23 mouse cellular contexts compared by ENCODE assay signal in genomic region chr8:94892917-94893316, GRCm38 (mm10). TPM values are rescaled to one million over a fixed set of nuclear protein-coding genes. Genes with fewer than 3 reads are reported as not detected.
A peak's percentile ranks its signal among the peaks of the same experiment; 100 is the strongest.
DNase-seq lines count a peak whose midpoint lies in the region; ATAC-seq and TF ChIP-seq lines count a peak whose summit lies in the region.
"Had no signal": no experiment of that assay in that cellular context is flagged by ENCODE, and none has a peak within 500 bp of the region (broad histone marks: within the 10 kb centered on the region; RNA-seq: fewer than 3 reads in every experiment).

No protein-coding gene starts in this region.

- peak; percentile 61 for ATAC-seq in heart, embryonic 16.5 days (replicated peaks; ENCODE audit: extremely low read depth, insufficient read depth, low FRiP score)
- ATAC-seq in liver, embryonic 13.5 days (ENCODE audit: low read depth), result no peak; the same call in 1 of the 2 replicates
- ATAC-seq in liver, postnatal 0 days, result no peak
- ATAC-seq: CD4-positive, CD25-positive, alpha-beta regulatory T cell, adult 4 months; forebrain, embryonic 16.5 days; hindbrain, postnatal 0 days; Patski had no signal

- H3K4me2 ChIP-seq in heart, embryonic 16.5 days (ENCODE audit: low read depth, low read length), result no peak overlapping the region
- H3K4me2 ChIP-seq in liver, embryonic 13.5 days, result no peak overlapping the region
- H3K4me2 ChIP-seq in liver, postnatal 0 days (ENCODE audit: low read depth, low read length), result no peak overlapping the region
- H3K4me2 ChIP-seq: embryonic facial prominence, embryonic 15.5 days had no signal

- H3K27me3 ChIP-seq in heart, embryonic 16.5 days (ENCODE audit: control insufficient read depth, insufficient read depth, low read length), result no peaks in the 10 kb centered on the region
- H3K27me3 ChIP-seq in liver, embryonic 13.5 days, result peaks cover 34% of the 10 kb centered on the region
- no peaks in the 10 kb centered on the region for H3K27me3 ChIP-seq in liver, postnatal 0 days (ENCODE audit: insufficient read depth, low read length)
- H3K27me3 ChIP-seq in embryonic facial prominence, embryonic 10.5 days (replicated peaks; ENCODE audit: low read depth, poor library complexity, severe bottlenecking), result peaks cover 10% of the 10 kb centered on the region; the same call in 1 of the 2 replicates
- H3K27me3 ChIP-seq: embryonic facial prominence, embryonic 15.5 days; Patski had no signal

- no peak overlapping the region for H3K4me3 ChIP-seq in heart, embryonic 16.5 days (ENCODE audit: low read length)
- H3K4me3 ChIP-seq in liver, embryonic 13.5 days (replicated peaks), result no peak overlapping the region
- H3K4me3 ChIP-seq in liver, postnatal 0 days (ENCODE audit: low read depth, low read length), result no peak overlapping the region
- H3K4me3 ChIP-seq in embryonic facial prominence, embryonic 10.5 days, result no peak overlapping the region
- H3K4me3 ChIP-seq: embryonic facial prominence, embryonic 15.5 days; midbrain, embryonic 10.5 days had no signal

- intact Hi-C loops in heart, postnatal 10 days (cut with DNase I), result no loop called here

- WGBS in heart, embryonic 16.5 days, result 24% methylated on average over 2 of the region's 2 CpGs
- WGBS in liver, embryonic 13.5 days (ENCODE audit: insufficient replicate concordance), result 33% methylated on average over 2 of the region's 2 CpGs
- 40% methylated on average over 2 of the region's 2 CpGs for WGBS in liver, postnatal 0 days (ENCODE audit: insufficient replicate concordance)
- 42% methylated on average over 2 of the region's 2 CpGs for WGBS in embryonic facial prominence, embryonic 10.5 days

- peak; percentile 51 for DNase-seq in embryo, embryonic 10 days (ENCODE audit: low spot score)
- DNase-seq in embryo, embryonic 11 days, result no peak
- DNase-seq in heart, postnatal 10 days, result no peak
- DNase-seq in liver, embryonic 13.5 days, result no peak
- DNase-seq in liver, postnatal 0 days, result no peak
- DNase-seq in embryonic facial prominence, embryonic 10.5 days (ENCODE audit: low spot score), result peak; percentile 30
- DNase-seq in adrenal gland, postnatal 10 days, result no peak
- DNase-seq: adrenal gland, adult 8-10 months; cerebellum, adult 9-11 months; gastrocnemius, postnatal 25 days; kidney, adult 9 months; right cerebral cortex, postnatal 14 days; spleen, adult 18-20 months had no signal

- TF ChIP-seq EP300 in liver, postnatal 0 days (IDR thresholded peaks at IDR 0.05; ENCODE audit: low read depth), result no peak

- peaks cover 6% of the 10 kb centered on the region; the same call in 1 of the 2 replicates for H3K4me1 ChIP-seq in heart, embryonic 16.5 days (ENCODE audit: control insufficient read depth, insufficient read depth, low read length)
- H3K4me1 ChIP-seq in liver, embryonic 13.5 days (replicated peaks), result peaks cover 58% of the 10 kb centered on the region
- H3K4me1 ChIP-seq in liver, postnatal 0 days (ENCODE audit: insufficient read depth), result peaks cover 8% of the 10 kb centered on the region
- peaks cover 36% of the 10 kb centered on the region for H3K4me1 ChIP-seq in embryonic facial prominence, embryonic 10.5 days
- H3K4me1 ChIP-seq: midbrain, embryonic 10.5 days had no signal

- no peaks in the 10 kb centered on the region for H3K9me3 ChIP-seq in heart, embryonic 16.5 days (replicated peaks; ENCODE audit: control insufficient read depth, low read length)
- no peaks in the 10 kb centered on the region for H3K9me3 ChIP-seq in liver, embryonic 13.5 days (replicated peaks)
- H3K9me3 ChIP-seq in liver, postnatal 0 days (ENCODE audit: low read length), result no peaks in the 10 kb centered on the region
- H3K9me3 ChIP-seq in embryonic facial prominence, embryonic 10.5 days, result no peaks in the 10 kb centered on the region
- H3K9me3 ChIP-seq: embryonic facial prominence, embryonic 15.5 days; midbrain, embryonic 10.5 days had no signal

- H3K36me3 ChIP-seq in heart, embryonic 16.5 days (ENCODE audit: control insufficient read depth, insufficient read depth), result no peaks in the 10 kb centered on the region
- no peaks in the 10 kb centered on the region for H3K36me3 ChIP-seq in liver, embryonic 13.5 days
- H3K36me3 ChIP-seq in liver, postnatal 0 days (replicated peaks; ENCODE audit: insufficient read depth, low read length), result no peaks in the 10 kb centered on the region
- H3K36me3 ChIP-seq in embryonic facial prominence, embryonic 10.5 days (replicated peaks), result no peaks in the 10 kb centered on the region
- H3K36me3 ChIP-seq: embryonic facial prominence, embryonic 15.5 days; midbrain, embryonic 10.5 days had no signal

- H3K27ac ChIP-seq in heart, embryonic 16.5 days (ENCODE audit: low read length), result peak overlapping the region; percentile 51
- H3K27ac ChIP-seq in liver, embryonic 13.5 days, result no peak overlapping the region
- H3K27ac ChIP-seq in liver, postnatal 0 days (ENCODE audit: low read depth), result no peak overlapping the region
- H3K27ac ChIP-seq in embryonic facial prominence, embryonic 10.5 days (replicated peaks), result peak overlapping the region; percentile 40; the same call in 1 of the 2 replicates
- H3K27ac ChIP-seq: embryonic facial prominence, embryonic 15.5 days; hindbrain, postnatal 0 days; midbrain, embryonic 10.5 days had no signal

- H3K9ac ChIP-seq in heart, embryonic 16.5 days (ENCODE audit: low read length), result no peak overlapping the region
- 0 out of 2 replicates have a peak overlapping the region, but pooled peaks have one; percentile 1 for H3K9ac ChIP-seq in liver, embryonic 13.5 days
- H3K9ac ChIP-seq in liver, postnatal 0 days (replicated peaks), result no peak overlapping the region
- H3K9ac ChIP-seq: embryonic facial prominence, embryonic 15.5 days had no signal

- TF ChIP-seq CTCF in liver, postnatal 0 days (IDR thresholded peaks at IDR 0.05; ENCODE audit: low read depth), result no peak

RNA-seq across cellular contexts. Expression of gene Dok4, which starts 16.8 kb away (rescaled TPM):
- polyA plus RNA-seq in heart, embryonic 16.5 days (2015; fragmentation: Nextera tagmentation; extraction: Ambion mirVana), result 28.9 and 33.7 TPM in 2 replicates
- 10 to 100 TPM; 34.2 to 44.2 TPM for total RNA-seq in heart, postnatal 10 days (2021)
- 9.3 and 9.8 TPM in 2 replicates for polyA plus RNA-seq in liver, embryonic 13.5 days (2015; fragmentation: Nextera tagmentation; extraction: Ambion mirVana)
- 3.5 and 4.5 TPM in 2 replicates for polyA plus RNA-seq in liver, postnatal 0 days (2015; fragmentation: Nextera tagmentation; extraction: Ambion mirVana)
- polyA plus RNA-seq in embryonic facial prominence, embryonic 10.5 days (2016; fragmentation: Nextera tagmentation; extraction: Ambion mirVana), result 16.3 and 16.8 TPM in 2 replicates
- 10 to 100 TPM; 26.3 to 26.7 TPM for total RNA-seq in adrenal gland, postnatal 10 days (2021)

RNA-seq across cellular contexts. Expression of gene Ccdc102a, which starts 25.0 kb away (rescaled TPM):
- 17.4 and 19.8 TPM in 2 replicates for polyA plus RNA-seq in heart, embryonic 16.5 days (2015; fragmentation: Nextera tagmentation; extraction: Ambion mirVana)
- total RNA-seq in heart, postnatal 10 days (2021), result 10 to 100 TPM; 15.3 to 16.0 TPM
- 3.5 TPM in 2 replicates for polyA plus RNA-seq in liver, embryonic 13.5 days (2015; fragmentation: Nextera tagmentation; extraction: Ambion mirVana)
- 1.3 and 1.5 TPM in 2 replicates for polyA plus RNA-seq in liver, postnatal 0 days (2015; fragmentation: Nextera tagmentation; extraction: Ambion mirVana)
- 23.0 and 24.1 TPM in 2 replicates for polyA plus RNA-seq in embryonic facial prominence, embryonic 10.5 days (2016; fragmentation: Nextera tagmentation; extraction: Ambion mirVana)
- 10 to 100 TPM; 11.0 to 11.7 TPM for total RNA-seq in adrenal gland, postnatal 10 days (2021)
- polyA plus RNA-seq: CD4-positive, CD25-positive, alpha-beta regulatory T cell, adult 4 months had no signal

RNA-seq across cellular contexts. Expression of gene Adgrg5, which starts 30.6 kb away (rescaled TPM):
- polyA plus RNA-seq in heart, embryonic 16.5 days (2015; fragmentation: Nextera tagmentation; extraction: Ambion mirVana), result 0.71 and 1.4 TPM in 2 replicates
- total RNA-seq in heart, postnatal 10 days (2021), result under 1 TPM; 0.31 to 0.42 TPM
- 0.43 and 0.52 TPM in 2 replicates for polyA plus RNA-seq in liver, embryonic 13.5 days (2015; fragmentation: Nextera tagmentation; extraction: Ambion mirVana)
- 0.13 and 0.18 TPM in 2 replicates for polyA plus RNA-seq in liver, postnatal 0 days (2015; fragmentation: Nextera tagmentation; extraction: Ambion mirVana)
- polyA plus RNA-seq in embryonic facial prominence, embryonic 10.5 days (2016; fragmentation: Nextera tagmentation; extraction: Ambion mirVana), result 0.30 and 0.51 TPM in 2 replicates
- total RNA-seq in adrenal gland, postnatal 10 days (2021), result under 1 TPM; 0.27 to 0.82 TPM
- total RNA-seq: gastrocnemius, postnatal 25 days; hematopoietic stem cell, adult 5-6 weeks; hindbrain, postnatal 0 days; left cerebral cortex, postnatal 10 days; midbrain, postnatal 0 days had no signal
- polyA plus RNA-seq: forebrain, embryonic 16.5 days; Patski had no signal

RNA-seq across cellular contexts. Expression of gene Polr2c, which starts 35.7 kb away (rescaled TPM):
- polyA plus RNA-seq in heart, embryonic 16.5 days (2015; fragmentation: Nextera tagmentation; extraction: Ambion mirVana), result 123 and 134 TPM in 2 replicates
- total RNA-seq in heart, postnatal 10 days (2021), result 10 to 100 TPM; 61.5 to 63.6 TPM
- polyA plus RNA-seq in liver, embryonic 13.5 days (2015; fragmentation: Nextera tagmentation; extraction: Ambion mirVana), result 94.5 and 95.3 TPM in 2 replicates
- polyA plus RNA-seq in liver, postnatal 0 days (2015; fragmentation: Nextera tagmentation; extraction: Ambion mirVana), result 50.6 and 52.1 TPM in 2 replicates
- 180 and 184 TPM in 2 replicates for polyA plus RNA-seq in embryonic facial prominence, embryonic 10.5 days (2016; fragmentation: Nextera tagmentation; extraction: Ambion mirVana)
- total RNA-seq in adrenal gland, postnatal 10 days (2021), result 10 to 100 TPM; 56.7 to 64.3 TPM

RNA-seq across cellular contexts. Expression of gene Ciapin1, which starts 54.8 kb away (rescaled TPM):
- 88.2 and 98.8 TPM in 2 replicates for polyA plus RNA-seq in heart, embryonic 16.5 days (2015; fragmentation: Nextera tagmentation; extraction: Ambion mirVana)
- 10 to 100 TPM; 74.8 to 87.7 TPM for total RNA-seq in heart, postnatal 10 days (2021)
- 66.7 and 68.0 TPM in 2 replicates for polyA plus RNA-seq in liver, embryonic 13.5 days (2015; fragmentation: Nextera tagmentation; extraction: Ambion mirVana)
- 36.5 and 39.4 TPM in 2 replicates for polyA plus RNA-seq in liver, postnatal 0 days (2015; fragmentation: Nextera tagmentation; extraction: Ambion mirVana)
- polyA plus RNA-seq in embryonic facial prominence, embryonic 10.5 days (2016; fragmentation: Nextera tagmentation; extraction: Ambion mirVana), result 193 and 200 TPM in 2 replicates
- total RNA-seq in adrenal gland, postnatal 10 days (2021), result 100 to 1,000 TPM; 101 to 127 TPM

Comparison
In these comparisons a context has a peak if more than half of its experiments do, and no peak if none do; other contexts are left out.
1. DNase-seq: peak in embryo, embryonic 10 days (single experiment) and embryonic facial prominence, embryonic 10.5 days (single experiment); none in embryo, embryonic 11 days (single experiment), heart, postnatal 10 days (0 of 2), liver, embryonic 13.5 days (single experiment), liver, postnatal 0 days (single experiment) and adrenal gland, postnatal 10 days (single experiment).
2. H3K27ac ChIP-seq: peak in heart, embryonic 16.5 days (single experiment) and embryonic facial prominence, embryonic 10.5 days (single experiment); none in liver, embryonic 13.5 days (single experiment) and liver, postnatal 0 days (single experiment).